Mouse (Mus musculus) CH12.LX (cell line): ENCODE data around the gene Tas2r126. TPM values are rescaled to one million over a fixed set of nuclear protein-coding genes. Genes with fewer than 3 reads are reported as not detected.
"Not testable (repeated sequence)": the region's sequence is repeated elsewhere in the genome, so short reads cannot be mapped to it uniquely, and the experiment has no call there.

Experiments
- DNase-seq: peaks from one replicate; pipeline ENCODE4 v3.0.0-alpha.2; 2013; ENCODE audit errors: extremely low read depth
- H3K27ac ChIP-seq: 2 replicates; pipeline ENCODE4 v1.5.1; 2012; ENCODE audit warnings: low read depth, mild to moderate bottlenecking, control low read depth, moderate library complexity; ENCODE audit not compliant: insufficient read depth
- H3K27me3 ChIP-seq: replicated peaks from 2 replicates; pipeline ENCODE3; 2012; ENCODE audit warnings: inconsistent platforms
- H3K36me3 ChIP-seq, 2 experiments: replicated peaks in 1 of 2; 2 replicates each; pipeline versions ENCODE3 to v1.6.1; 2012; ENCODE audit warnings: inconsistent platforms in 1 of 2, low read length in 1 of 2, mild to moderate bottlenecking in 1 of 2, mixed read lengths in 1 of 2, moderate library complexity in 1 of 2; ENCODE audit not compliant: control insufficient read depth in 1 of 2, insufficient read depth in 1 of 2
- H3K4me1 ChIP-seq, 2 experiments: 2 replicates each; pipeline ENCODE4 v1.6.1; 2012; ENCODE audit warnings: inconsistent platforms in 1 of 2, moderate library complexity in 1 of 2; ENCODE audit not compliant: insufficient read depth in 2 of 2, control insufficient read depth in 1 of 2
- H3K4me2 ChIP-seq: 2 replicates; pipeline ENCODE4 v1.6.1; 2012; ENCODE audit warnings: low read depth, mild to moderate bottlenecking, control low read depth; ENCODE audit not compliant: poor library complexity, insufficient read depth, severe bottlenecking
- H3K4me3 ChIP-seq, 3 experiments: fragments of 150-350 bp in 1 of 3; sonication (generic) in 1 of 3; replicated peaks in 1 of 3; 2 replicates each; pipeline versions ENCODE3 to v1.5.1; 2011 to 2012; ENCODE audit warnings: low read depth in 2 of 3, low read length in 2 of 3, mild to moderate bottlenecking in 2 of 3, moderate library complexity in 2 of 3, control low read depth in 1 of 3, improper control_type of control experiment in 1 of 3, inconsistent platforms in 1 of 3, mixed read lengths in 1 of 3; ENCODE audit not compliant: poor library complexity in 1 of 3
- H3K79me2 ChIP-seq: replicated peaks from 2 replicates; pipeline ENCODE4 v1.6.1; 2012; ENCODE audit warnings: mild to moderate bottlenecking, moderate library complexity; ENCODE audit not compliant: control insufficient read depth, poor library complexity, insufficient read depth, severe bottlenecking; ENCODE audit errors: extremely low read depth
- H3K9ac ChIP-seq: 2 replicates; pipeline ENCODE4 v1.6.1; 2012; ENCODE audit warnings: low read depth, mild to moderate bottlenecking, control low read depth, moderate library complexity; ENCODE audit not compliant: insufficient read depth
- H3K9me3 ChIP-seq: replicated peaks from 2 replicates; pipeline ENCODE3; 2012; ENCODE audit warnings: low read length, inconsistent platforms, mixed read lengths
- BHLHE40 ChIP-seq: IDR thresholded peaks from 2 replicates; pipeline ENCODE4 v1.6.1; 2011; ENCODE audit warnings: mild to moderate bottlenecking, low read depth, low read length, improper control_type of control experiment
- CHD1 ChIP-seq: IDR thresholded peaks from 2 replicates; pipeline ENCODE4 v1.6.1; 2012; ENCODE audit warnings: low read depth, low read length, improper control_type of control experiment, inconsistent platforms
- EP300 ChIP-seq: IDR thresholded peaks from 2 replicates; pipeline ENCODE4 v1.6.1; 2011; ENCODE audit warnings: low read length, improper control_type of control experiment
- ETS1 ChIP-seq: conservative IDR thresholded peaks from 2 replicates; pipeline ENCODE4 v1.6.1; 2012; ENCODE audit warnings: low read depth, mild to moderate bottlenecking, inconsistent platforms, low read length, improper control_type of control experiment, moderate library complexity
- NELFE ChIP-seq: IDR thresholded peaks from 2 replicates; pipeline ENCODE4 v1.6.1; 2011; ENCODE audit warnings: low read depth, low read length, improper control_type of control experiment
- NRF1 ChIP-seq: IDR thresholded peaks from 2 replicates; pipeline ENCODE4 v1.6.1; 2014; ENCODE audit warnings: low read depth, mild to moderate bottlenecking, inconsistent platforms, low read length, improper control_type of control experiment, moderate library complexity
- POLR2A ChIP-seq: IDR thresholded peaks from 2 replicates; pipeline ENCODE4 v1.6.1; 2011; ENCODE audit warnings: low read depth, mild to moderate bottlenecking, improper control_type of control experiment, low read length
- SMC3 ChIP-seq: IDR thresholded peaks from 2 replicates; pipeline ENCODE4 v1.6.1; 2011; ENCODE audit warnings: low read depth, low read length, improper control_type of control experiment
- TBP ChIP-seq: conservative IDR thresholded peaks from 2 replicates; pipeline ENCODE4 v1.6.1; 2011; ENCODE audit warnings: low read depth, low read length, improper control_type of control experiment
- ZNF384 ChIP-seq: IDR thresholded peaks from 2 replicates; pipeline ENCODE4 v1.6.1; 2012; ENCODE audit warnings: low read depth, low read length, improper control_type of control experiment, inconsistent platforms
- dilution Hi-C: fragments of 300-500 bp; cut with MboI; formaldehyde crosslinking; loops from 2 replicates; pipeline ENCODE4 v1.14.3; 2020; ENCODE audit warnings: low sequenced_read_pairs; ENCODE audit not compliant: extremely low pct_unique_long_range_greater_than_20kb, extremely low pct_ligation_motif_present
- in situ Hi-C: fragments of 300-500 bp; cut with MboI; formaldehyde crosslinking; loops from 3 replicates; pipeline ENCODE4 v1.14.3; 2019; ENCODE audit warnings: low sequenced_read_pairs, low pct_ligation_motif_present, low pct_unique_long_range_greater_than_20kb, mixed read lengths
- polyA plus RNA-seq: library from polyadenylated mRNA; unstranded; fragments of >175 nt; gene quantifications from 2 replicates; pipeline ENCODE4 v1.2.1, GENCODE M21; 2012; ENCODE audit warnings: low read depth; ENCODE audit not compliant: insufficient read length
- total RNA-seq, 2 experiments: library from RNA; depleted of rRNA; stranded (reverse); fragments of 300-350 nt in 1 of 2; fragments of >200 nt in 1 of 2; gene quantifications; 2 replicates each; pipeline ENCODE4 v1.2.3; 2012 to 2014

Tas2r126 gene
- total and polyA plus RNA-seq, 3 experiments, result not detected

DNA sequence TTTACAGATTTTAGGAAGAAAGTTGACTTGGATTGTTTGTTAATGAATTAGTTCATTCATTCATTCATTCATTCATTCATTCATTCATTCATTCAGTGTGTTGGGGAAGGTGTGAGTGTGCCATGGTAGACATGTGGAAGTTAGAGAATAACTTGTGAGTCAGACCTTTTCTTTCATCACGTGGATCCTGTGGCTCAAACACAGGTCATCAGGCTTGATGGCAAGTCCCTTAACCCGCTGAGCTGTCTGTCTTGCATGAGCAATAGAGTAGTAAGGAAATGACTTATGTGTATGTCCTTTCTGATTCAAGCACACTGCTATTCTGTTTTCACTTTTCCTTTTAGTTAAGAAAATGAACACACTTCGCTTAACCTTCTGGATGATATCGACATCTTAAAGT lies 36.2 kb downstream of the Tas2r126 start:
- Histone ChIP-seq H3K4me3 (no peak overlapping the region), H3K27me3 (no peaks in the 10 kb centered on the region), H3K4me1 (peaks cover 0 to 6% of the 10 kb centered on the region in 2 experiments; a peak in 2 of 4 replicates), H3K36me3 (no peaks in the 10 kb centered on the region), H3K9ac (no peak overlapping the region), H3K79me2 (no peaks in the 10 kb centered on the region), H3K27ac (no peak overlapping the region), H3K4me2 (no peak overlapping the region), H3K9me3 (no peaks in the 10 kb centered on the region)
- TF ChIP-seq BHLHE40 (peak; percentile 50; the same call in 1 of the 2 replicates), TBP (no peak), ETS1 (peak; percentile 39; the same call in 1 of the 2 replicates)
- dilution Hi-C loops (no loop called here), in situ Hi-C loops (no loop called here)
- peak; percentile 31 for DNase-seq

DNA sequence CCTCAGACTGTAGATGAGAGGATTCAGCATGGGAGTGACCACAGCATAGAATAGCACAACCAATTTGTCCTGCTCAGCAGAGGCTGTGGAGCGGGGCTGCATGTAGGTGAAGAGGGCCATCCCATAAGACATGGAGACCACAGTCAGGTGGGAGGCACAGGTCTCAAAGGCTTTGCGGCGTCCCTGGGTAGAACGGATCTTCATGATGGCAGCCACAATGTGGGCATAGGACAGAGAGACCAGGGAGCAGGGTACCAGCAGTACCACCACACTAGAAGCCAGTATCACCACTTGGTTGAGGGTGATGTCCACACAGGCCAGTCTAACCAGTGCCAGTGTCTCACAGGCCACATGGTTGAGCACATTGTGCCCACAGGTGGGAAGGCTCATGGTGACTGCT lies 37.0 kb downstream of the Tas2r126 start:
- H3K27ac ChIP-seq, dilution Hi-C loops, H3K4me3 ChIP-seq, H3K79me2 ChIP-seq, H3K9me3 ChIP-seq, DNase-seq, H3K9ac ChIP-seq, H3K36me3 ChIP-seq, in situ Hi-C loops, H3K4me1 ChIP-seq, H3K27me3 ChIP-seq, H3K4me2 ChIP-seq: not testable (repeated sequence)

DNA sequence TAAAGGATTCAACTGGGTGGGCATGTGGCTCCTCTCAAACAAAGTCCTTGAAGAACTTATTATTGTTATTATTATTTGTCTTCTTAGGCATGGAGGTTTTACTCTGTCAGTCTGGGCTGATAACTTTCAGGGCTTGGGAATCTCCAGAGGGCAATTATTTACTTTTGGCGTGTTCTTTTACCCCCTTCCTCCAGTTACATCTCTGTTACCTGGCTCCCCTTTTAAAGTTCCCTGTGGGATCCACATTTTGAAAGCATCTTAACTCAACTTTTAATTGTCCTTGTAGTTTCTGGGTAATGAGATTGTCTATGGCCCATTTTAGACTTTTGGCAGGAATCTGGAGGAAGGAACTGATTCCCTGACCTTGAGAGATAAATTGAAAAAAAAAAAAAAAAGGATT lies 41.9 kb downstream of the Tas2r126 start, which contains the start of gene Olfr457:
TSS of gene Olfr457 (minus strand) at position 101 of the 400 bp plus-strand sequence.
- in situ Hi-C loops (no loop called here), dilution Hi-C loops (no loop called here)
- no peak within 1 kb of the TSS for H3K9ac ChIP-seq
- no peaks in the 10 kb centered on the region for H3K4me1 ChIP-seq
- H3K79me2 ChIP-seq, result no peaks in the 10 kb centered on the region
- DNase-seq, result no peak
- no peak within 1 kb of the TSS for H3K27ac ChIP-seq
- H3K36me3 ChIP-seq, result no peaks in the 10 kb centered on the region
- H3K4me3 ChIP-seq, result no peak within 1 kb of the TSS
- no peaks in the 10 kb centered on the region for H3K9me3 ChIP-seq
- TF ChIP-seq BHLHE40, result no peak
- no peak for TF ChIP-seq EP300
- TF ChIP-seq NELFE, result no peak
- TF ChIP-seq SMC3, result no peak
- TF ChIP-seq NRF1, result no peak
- TF ChIP-seq POLR2A, result no peak
- TF ChIP-seq CHD1, result no peak
- TF ChIP-seq ZNF384, result no peak
- no peak within 1 kb of the TSS for H3K4me2 ChIP-seq
- H3K27me3 ChIP-seq, result no peaks in the 10 kb centered on the region
